Mouse (Mus musculus): Measurements from ENCODE around the gene Sh3d21. TPM values are rescaled to one million over a fixed set of nuclear protein-coding genes. Genes with fewer than 3 reads are reported as not detected.

Sh3d21 gene
- polyA plus RNA-seq, 1 experiment from 2014 or later: 7.9 TPM

GRCm38 (mm10) chr4:126115411-126115810 is 47.9 kb downstream of the Sh3d21 start:
- WGBS: 82% methylated on average over 9 of the region's 9 CpGs

GRCm38 (mm10) chr4:126113943-126114342 is 49.3 kb downstream of the Sh3d21 start:
- Histone ChIP-seq H3K27ac (ENCODE audit: low read depth) (no peak overlapping the region), H3K4me1 (replicated peaks; ENCODE audit: control insufficient read depth, insufficient read depth, low read length) (peaks cover 23% of the 10 kb centered on the region), H3K36me3 (ENCODE audit: control insufficient read depth, insufficient read depth, low read length) (0 out of 2 replicates have a peak, but pooled peaks cover 3% of the 10 kb centered on the region), H3K27me3 (replicated peaks; ENCODE audit: control insufficient read depth, insufficient read depth, low read length) (no peaks in the 10 kb centered on the region), H3K4me3 (ENCODE audit: low read depth, low read length) (no peak overlapping the region), H3K4me2 (ENCODE audit: low read length) (no peak overlapping the region), H3K9me3 (ENCODE audit: control insufficient read depth, low read length) (no peaks in the 10 kb centered on the region), H3K9ac (ENCODE audit: low read length) (no peak overlapping the region)
- DNase-seq (ENCODE audit: low spot score) (peak; percentile 75), ATAC-seq (replicated peaks; ENCODE audit: low FRiP score, low TSS enrichment, low read depth) (no peak)
- 15% methylated on average over 6 of the region's 6 CpGs for WGBS

More at GRCm38 (mm10) chr4:126115411-126115810, 47.9 kb downstream of the Sh3d21 start:
- no peak overlapping the region for H3K4me2 ChIP-seq (ENCODE audit: low read length)
- DNase-seq (ENCODE audit: low spot score) (no peak), ATAC-seq (replicated peaks; ENCODE audit: low FRiP score, low TSS enrichment, low read depth) (no peak)
- 0 out of 2 replicates have a peak, but pooled peaks cover 6% of the 10 kb centered on the region for H3K36me3 ChIP-seq (ENCODE audit: control insufficient read depth, insufficient read depth, low read length)
- H3K9ac ChIP-seq (ENCODE audit: low read length): no peak overlapping the region
- no peak overlapping the region for H3K27ac ChIP-seq (ENCODE audit: low read depth)
- no peak overlapping the region for H3K4me3 ChIP-seq (ENCODE audit: low read depth, low read length)
- H3K27me3 ChIP-seq (replicated peaks; ENCODE audit: control insufficient read depth, insufficient read depth, low read length): no peaks in the 10 kb centered on the region
- H3K4me1 ChIP-seq (replicated peaks; ENCODE audit: control insufficient read depth, insufficient read depth, low read length): peaks cover 11% of the 10 kb centered on the region
- no peaks in the 10 kb centered on the region for H3K9me3 ChIP-seq (ENCODE audit: control insufficient read depth, low read length)

- H3K4me3 ChIP-seq (ENCODE audit: low read depth, low read length): no peak overlapping the region
- no peak overlapping the region for H3K9ac ChIP-seq (ENCODE audit: low read length)
- no peak overlapping the region for H3K4me2 ChIP-seq (ENCODE audit: low read length)
- DNase-seq (ENCODE audit: low spot score) (no peak), ATAC-seq (replicated peaks; ENCODE audit: low FRiP score, low TSS enrichment, low read depth) (no peak)
- H3K9me3 ChIP-seq (ENCODE audit: control insufficient read depth, low read length): no peaks in the 10 kb centered on the region
- no peaks in the 10 kb centered on the region for H3K27me3 ChIP-seq (replicated peaks; ENCODE audit: control insufficient read depth, insufficient read depth, low read length)
- WGBS: 84% methylated on average over 4 of the region's 4 CpGs
- H3K36me3 ChIP-seq (ENCODE audit: control insufficient read depth, insufficient read depth, low read length): 0 out of 2 replicates have a peak, but pooled peaks cover 3% of the 10 kb centered on the region
- H3K27ac ChIP-seq (ENCODE audit: low read depth): no peak overlapping the region
- H3K4me1 ChIP-seq (replicated peaks; ENCODE audit: control insufficient read depth, insufficient read depth, low read length): peaks cover 23% of the 10 kb centered on the region
These were observed 50.0 kb downstream of the Sh3d21 start for GRCm38 (mm10) chr4:126113243-126113642.

- H3K9me3 ChIP-seq (ENCODE audit: control insufficient read depth, low read length): no peaks in the 10 kb centered on the region
- H3K27ac ChIP-seq (ENCODE audit: low read depth): peak overlapping the region; percentile 80
- peak overlapping the region; percentile 26 for H3K4me2 ChIP-seq (ENCODE audit: low read length)
- ATAC-seq (replicated peaks; ENCODE audit: low FRiP score, low TSS enrichment, low read depth): no peak
- H3K9ac ChIP-seq (ENCODE audit: low read length): peak overlapping the region; percentile 30
- no peaks in the 10 kb centered on the region for H3K36me3 ChIP-seq (ENCODE audit: control insufficient read depth, insufficient read depth, low read length)
- DNase-seq (ENCODE audit: low spot score): no peak
- H3K4me3 ChIP-seq (ENCODE audit: low read depth, low read length): no peak overlapping the region
- no peaks in the 10 kb centered on the region for H3K27me3 ChIP-seq (replicated peaks; ENCODE audit: control insufficient read depth, insufficient read depth, low read length)
- 30% methylated on average over 7 of the region's 7 CpGs for WGBS
- peaks cover 26% of the 10 kb centered on the region for H3K4me1 ChIP-seq (replicated peaks; ENCODE audit: control insufficient read depth, insufficient read depth, low read length)
These were observed 52.1 kb downstream of the Sh3d21 start for GRCm38 (mm10) chr4:126111153-126111549.

- H3K4me3 ChIP-seq (ENCODE audit: low read depth, low read length): no peak overlapping the region
- peak overlapping the region; percentile 30 for H3K9ac ChIP-seq (ENCODE audit: low read length)
- no peaks in the 10 kb centered on the region for H3K36me3 ChIP-seq (ENCODE audit: control insufficient read depth, insufficient read depth, low read length)
- peak overlapping the region; percentile 80 for H3K27ac ChIP-seq (ENCODE audit: low read depth)
- H3K9me3 ChIP-seq (ENCODE audit: control insufficient read depth, low read length): no peaks in the 10 kb centered on the region
- peak; percentile 47 for ATAC-seq (replicated peaks; ENCODE audit: low FRiP score, low TSS enrichment, low read depth)
- 15% methylated on average over 12 of the region's 12 CpGs for WGBS
- H3K4me1 ChIP-seq (replicated peaks; ENCODE audit: control insufficient read depth, insufficient read depth, low read length): peaks cover 26% of the 10 kb centered on the region
- no peaks in the 10 kb centered on the region for H3K27me3 ChIP-seq (replicated peaks; ENCODE audit: control insufficient read depth, insufficient read depth, low read length)
- DNase-seq (ENCODE audit: low spot score): peak; percentile 65
- peak overlapping the region; percentile 26 for H3K4me2 ChIP-seq (ENCODE audit: low read length)
These were observed 52.7 kb downstream of the Sh3d21 start for GRCm38 (mm10) chr4:126110374-126111152.

GRCm38 (mm10) chr4:126109613-126110373 is 53.5 kb downstream of the Sh3d21 start:
- DNase-seq (ENCODE audit: low spot score) (no peak), ATAC-seq (replicated peaks; ENCODE audit: low FRiP score, low TSS enrichment, low read depth) (no peak)
- whole genome bisulfite sequencing: 70% methylated on average over 10 of the region's 10 CpGs
- Histone ChIP-seq H3K4me2 (ENCODE audit: low read length) (0 out of 2 replicates have a peak overlapping the region, but pooled peaks have one; percentile 26), H3K4me1 (replicated peaks; ENCODE audit: control insufficient read depth, insufficient read depth, low read length) (peaks cover 32% of the 10 kb centered on the region), H3K36me3 (ENCODE audit: control insufficient read depth, insufficient read depth, low read length) (no peaks in the 10 kb centered on the region), H3K27ac (ENCODE audit: low read depth) (peak overlapping the region; percentile 80), H3K4me3 (ENCODE audit: low read depth, low read length) (no peak overlapping the region), H3K27me3 (replicated peaks; ENCODE audit: control insufficient read depth, insufficient read depth, low read length) (no peaks in the 10 kb centered on the region), H3K9ac (ENCODE audit: low read length) (no peak overlapping the region), H3K9me3 (ENCODE audit: control insufficient read depth, low read length) (no peaks in the 10 kb centered on the region)

- H3K9me3 ChIP-seq (ENCODE audit: control insufficient read depth, low read length): no peaks in the 10 kb centered on the region
- ATAC-seq (replicated peaks; ENCODE audit: low FRiP score, low TSS enrichment, low read depth) (no peak), DNase-seq (ENCODE audit: low spot score) (no peak)
- H3K4me1 ChIP-seq (replicated peaks; ENCODE audit: control insufficient read depth, insufficient read depth, low read length): peaks cover 35% of the 10 kb centered on the region
- H3K27ac ChIP-seq (ENCODE audit: low read depth): no peak overlapping the region
- H3K4me2 ChIP-seq (ENCODE audit: low read length): no peak overlapping the region
- H3K27me3 ChIP-seq (replicated peaks; ENCODE audit: control insufficient read depth, insufficient read depth, low read length): no peaks in the 10 kb centered on the region
- WGBS: 57% methylated on average over 8 of the region's 8 CpGs
- H3K36me3 ChIP-seq (ENCODE audit: control insufficient read depth, insufficient read depth, low read length): no peaks in the 10 kb centered on the region
- H3K4me3 ChIP-seq (ENCODE audit: low read depth, low read length): no peak overlapping the region
- H3K9ac ChIP-seq (ENCODE audit: low read length): no peak overlapping the region
These were observed 55.1 kb downstream of the Sh3d21 start for GRCm38 (mm10) chr4:126108061-126108740.

GRCm38 (mm10) chr4:126105131-126105783 is 58.0 kb downstream of the Sh3d21 start:
- no peaks in the 10 kb centered on the region for H3K27me3 ChIP-seq (replicated peaks; ENCODE audit: control insufficient read depth, insufficient read depth, low read length)
- H3K9ac ChIP-seq (ENCODE audit: low read length): no peak overlapping the region
- ATAC-seq (replicated peaks; ENCODE audit: low FRiP score, low TSS enrichment, low read depth): no peak
- H3K4me3 ChIP-seq (ENCODE audit: low read depth, low read length): peak overlapping the region; percentile 65; the same call in 1 of the 2 replicates
- H3K9me3 ChIP-seq (ENCODE audit: control insufficient read depth, low read length): no peaks in the 10 kb centered on the region
- H3K4me1 ChIP-seq (replicated peaks; ENCODE audit: control insufficient read depth, insufficient read depth, low read length): peaks cover 32% of the 10 kb centered on the region
- H3K36me3 ChIP-seq (ENCODE audit: control insufficient read depth, insufficient read depth, low read length): no peaks in the 10 kb centered on the region
- 64% methylated on average over 7 of the region's 7 CpGs for WGBS
- no peak for DNase-seq (ENCODE audit: low spot score)
- peak overlapping the region; percentile 85 for H3K4me2 ChIP-seq (ENCODE audit: low read length)
- H3K27ac ChIP-seq (ENCODE audit: low read depth): no peak overlapping the region

All from intestine, embryonic 14.5 days (tissue).